Mouse (Mus musculus) right cerebral cortex, adult 2 months (tissue): ENCODE measurements around the gene 2210016L21Rik.

Experiments
- DNase-seq, 2 experiments: peaks; one replicate each; pipeline ENCODE4 v3.0.0; 2021 to 2022; ENCODE audit warnings: low spot score in 2 of 2

The 2210016L21Rik gene

DNA sequence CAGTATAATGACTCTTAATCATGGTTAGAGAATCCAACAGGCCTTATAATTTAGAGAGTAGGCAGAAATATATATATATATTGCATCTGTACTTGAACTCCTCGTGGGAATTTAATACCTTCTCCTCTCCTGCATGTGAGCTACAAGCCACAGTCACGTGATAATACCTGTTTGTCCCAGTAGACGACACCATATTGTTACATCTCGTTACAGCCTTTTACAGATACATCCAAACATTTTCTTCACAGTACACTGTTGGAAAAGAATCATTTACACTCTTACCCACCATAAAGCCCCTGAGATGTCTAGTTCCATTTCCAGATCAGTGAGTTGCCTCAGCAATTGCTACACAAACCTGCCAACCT lies 790 bp downstream of the 2210016L21Rik start:
- DNase-seq = no peak

DNA sequence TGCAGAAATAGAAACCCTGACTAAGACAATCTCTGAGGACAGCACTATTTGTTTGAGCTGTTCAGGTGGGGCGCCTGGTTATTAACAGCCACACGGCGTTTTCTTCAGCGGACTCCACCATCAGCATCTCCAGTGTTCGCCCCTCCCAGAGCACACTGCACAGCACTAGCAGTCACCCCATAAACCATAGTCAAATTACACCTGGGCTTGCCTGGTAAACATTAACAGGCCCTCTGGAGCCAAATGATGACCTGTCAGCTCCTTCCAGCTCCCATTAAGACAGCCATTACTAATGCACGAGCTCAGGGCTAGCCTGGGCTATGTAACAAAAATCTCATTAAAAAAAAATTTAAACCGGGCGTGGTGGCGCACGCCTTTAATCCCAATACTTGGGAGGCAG lies 3.1 kb downstream of the 2210016L21Rik start:
- no peak for DNase-seq

DNA sequence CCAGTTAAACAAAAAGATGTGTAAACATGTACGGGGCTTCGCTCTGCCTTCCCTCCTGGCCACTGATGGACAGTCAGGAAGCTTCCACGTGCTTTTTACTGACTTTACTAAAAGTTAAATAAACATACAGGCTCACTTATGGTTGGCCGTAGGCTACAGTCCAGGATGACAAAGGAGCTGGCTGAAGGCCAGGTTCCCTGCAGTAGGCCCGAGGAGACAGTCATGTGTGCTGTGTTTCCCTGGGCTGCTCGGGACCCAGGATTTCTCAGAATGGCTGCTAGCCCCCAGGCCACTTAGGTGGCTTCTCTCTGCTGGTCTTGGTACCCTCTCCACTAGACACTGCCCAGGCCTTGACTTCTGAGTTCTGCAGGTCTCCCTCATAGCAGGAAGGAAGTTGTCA lies 6.9 kb downstream of the 2210016L21Rik start:
- peak in 1 of 2 experiments; percentile 21 for DNase-seq

DNA sequence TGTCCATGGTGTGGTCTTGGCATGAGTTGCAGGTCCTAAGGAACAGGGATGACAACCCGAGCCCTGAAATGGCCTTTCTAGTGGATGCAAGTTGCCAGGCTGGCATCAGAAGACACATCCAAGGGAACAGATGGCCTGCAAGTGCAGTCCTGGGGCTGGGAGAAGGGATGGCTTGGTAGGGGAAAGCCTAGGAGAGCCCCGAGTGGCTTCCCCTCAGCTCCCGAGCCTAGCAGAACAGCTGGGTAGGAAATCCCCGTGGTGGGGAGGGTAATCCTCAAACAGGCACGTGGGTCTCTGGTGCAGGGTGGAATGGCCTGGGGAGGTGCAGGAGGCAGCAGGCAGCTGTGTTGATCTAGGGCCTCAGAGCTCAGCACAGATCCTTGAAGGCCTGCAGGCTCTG lies 7.4 kb downstream of the 2210016L21Rik start:
- DNase-seq = no peak

DNA sequence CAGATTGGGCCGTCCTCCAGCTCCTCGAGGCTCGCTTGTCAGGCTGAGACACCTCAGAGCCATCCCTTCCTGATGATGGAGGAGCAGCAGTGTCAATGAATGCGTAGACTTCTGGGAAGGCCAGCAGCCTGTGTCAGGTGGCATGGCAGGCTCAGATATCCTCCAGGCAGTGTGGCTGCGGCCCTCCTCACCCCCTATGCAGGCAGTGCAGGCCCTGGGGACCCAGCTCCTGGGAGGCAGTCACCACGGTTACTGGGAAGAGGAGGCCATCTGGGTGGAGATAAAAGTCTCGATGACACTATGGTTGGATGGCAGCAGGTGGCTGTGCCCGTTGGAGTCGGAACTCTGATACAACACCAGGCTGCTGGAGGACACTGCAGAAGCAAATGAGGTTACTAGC lies 7.9 kb downstream of the 2210016L21Rik start:
- no peak for DNase-seq

DNA sequence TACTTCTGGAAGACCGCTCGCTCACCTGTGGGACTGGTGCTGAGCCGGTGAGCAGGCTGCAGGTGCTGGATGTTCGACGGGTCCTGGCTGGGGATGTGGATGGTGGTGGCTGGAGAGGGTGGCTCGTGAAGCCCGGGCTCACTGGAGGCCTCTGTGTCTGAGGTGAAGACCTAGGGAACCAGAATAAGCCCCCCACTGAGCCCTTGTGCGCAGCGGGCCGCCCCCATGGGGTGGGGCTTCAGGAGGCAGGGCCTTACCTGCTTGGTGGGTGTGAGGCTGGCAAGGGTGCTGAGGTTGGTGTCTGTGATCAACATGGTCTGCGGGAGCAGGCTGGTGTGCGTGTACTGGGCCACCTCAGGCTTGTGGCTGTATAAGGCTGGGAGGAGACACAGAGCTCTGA lies 8.7 kb downstream of the 2210016L21Rik start:
- no peak for DNase-seq

DNA sequence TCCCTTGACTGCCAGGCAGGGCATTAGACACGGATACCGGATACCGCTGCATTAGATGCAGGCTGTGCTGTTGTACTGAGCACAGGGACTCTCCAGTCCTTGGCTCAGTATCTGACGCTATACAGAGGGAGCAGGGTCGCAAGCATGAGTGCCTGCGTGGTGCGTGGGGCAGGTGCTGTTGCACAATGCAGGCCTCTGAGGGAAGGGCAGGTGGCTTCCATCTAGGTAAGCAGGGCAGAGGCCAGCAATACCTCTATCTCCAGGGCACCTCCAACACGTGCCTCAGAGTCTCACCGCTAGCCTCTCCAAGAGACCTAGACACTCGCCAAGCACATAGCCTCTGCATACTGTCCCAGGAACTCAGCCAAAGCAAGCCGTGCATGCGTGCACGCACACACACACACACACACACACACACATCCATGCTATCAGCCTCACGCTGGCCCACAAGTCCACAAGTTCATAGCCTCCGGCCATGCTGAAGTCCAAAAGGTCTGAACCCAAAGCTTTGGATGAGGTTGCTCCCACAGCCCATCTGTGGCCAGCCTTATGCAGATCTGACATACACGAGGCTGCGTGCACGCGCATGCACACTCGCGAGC lies 9.4 kb downstream of the 2210016L21Rik start:
- no peak for DNase-seq

DNA sequence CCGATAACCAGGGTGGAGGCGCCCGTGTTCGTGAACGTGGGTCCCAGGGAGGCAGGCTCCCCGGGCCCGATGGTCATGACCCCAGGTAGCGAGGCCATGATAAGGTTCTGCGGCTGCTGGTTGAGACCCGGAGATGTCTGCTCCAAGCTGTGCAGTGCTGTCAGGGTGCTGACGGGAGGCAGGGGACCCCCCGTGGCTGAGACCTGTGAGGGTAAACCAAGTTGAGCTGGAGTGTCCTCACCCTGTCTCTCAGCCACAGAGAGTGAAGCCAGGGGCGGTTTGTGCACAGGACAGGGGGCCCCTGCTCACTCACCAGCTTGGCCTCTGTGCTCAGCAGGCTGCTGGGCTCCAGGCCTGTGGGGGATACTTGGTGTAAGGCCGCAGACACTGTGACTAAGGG lies 11.4 kb downstream of the 2210016L21Rik start:
- DNase-seq = no peak

DNA sequence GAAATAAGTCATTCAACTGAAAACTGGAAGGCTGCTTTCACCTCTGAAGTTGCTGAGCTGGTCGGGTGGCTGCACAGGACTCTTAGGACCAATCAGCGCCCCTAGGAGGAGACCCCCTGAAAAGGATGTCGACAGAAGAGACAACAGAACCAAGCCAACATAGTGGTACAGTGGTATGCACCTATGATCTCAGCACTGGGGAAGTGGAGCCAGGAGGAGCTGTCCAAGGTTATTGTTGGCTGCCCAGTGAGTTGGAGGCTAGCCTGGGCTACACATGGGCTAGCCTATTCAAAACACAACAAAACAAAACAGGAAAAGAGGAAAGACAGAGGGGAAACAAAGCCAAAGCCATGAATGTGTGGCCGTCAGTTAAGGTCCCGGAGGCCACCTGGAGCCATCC lies 16.1 kb downstream of the 2210016L21Rik start:
- no peak for DNase-seq

DNA sequence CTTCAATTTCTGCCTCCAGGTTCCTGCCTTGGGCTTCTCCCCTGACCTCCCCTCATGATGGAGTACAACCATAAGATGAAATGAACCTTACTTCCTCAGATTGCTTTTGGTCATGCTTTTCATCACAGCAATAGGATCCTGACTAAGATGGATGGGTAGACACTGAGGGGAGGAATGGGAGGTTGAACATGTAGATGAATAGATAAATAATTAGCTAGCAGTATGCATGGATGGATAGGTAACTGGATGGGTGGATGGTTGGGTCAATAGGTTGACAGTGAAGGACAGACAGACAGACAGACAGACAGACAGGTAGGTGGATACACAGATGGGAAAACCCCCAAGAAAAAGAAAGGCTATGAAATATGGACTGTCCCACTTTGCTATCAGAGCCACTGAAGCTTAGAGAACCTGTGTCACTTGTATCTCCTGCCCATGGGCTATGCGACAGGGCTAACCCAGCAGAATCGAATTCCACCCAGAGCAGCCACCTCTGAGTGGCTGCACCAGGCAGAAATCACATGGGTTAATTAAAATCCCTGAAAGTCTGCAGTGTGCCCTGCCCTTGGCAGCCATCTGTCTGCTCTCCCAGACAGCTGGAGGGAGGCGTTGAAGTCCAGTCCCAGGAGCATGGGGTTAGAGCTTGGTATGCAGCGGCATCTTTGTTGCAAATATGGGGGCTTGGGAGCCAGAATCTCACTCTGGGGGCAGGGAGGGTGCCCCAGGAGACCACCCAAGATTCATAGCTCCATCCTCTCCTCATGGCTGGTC lies 19.8 kb downstream of the 2210016L21Rik start:
- no peak for DNase-seq

DNA sequence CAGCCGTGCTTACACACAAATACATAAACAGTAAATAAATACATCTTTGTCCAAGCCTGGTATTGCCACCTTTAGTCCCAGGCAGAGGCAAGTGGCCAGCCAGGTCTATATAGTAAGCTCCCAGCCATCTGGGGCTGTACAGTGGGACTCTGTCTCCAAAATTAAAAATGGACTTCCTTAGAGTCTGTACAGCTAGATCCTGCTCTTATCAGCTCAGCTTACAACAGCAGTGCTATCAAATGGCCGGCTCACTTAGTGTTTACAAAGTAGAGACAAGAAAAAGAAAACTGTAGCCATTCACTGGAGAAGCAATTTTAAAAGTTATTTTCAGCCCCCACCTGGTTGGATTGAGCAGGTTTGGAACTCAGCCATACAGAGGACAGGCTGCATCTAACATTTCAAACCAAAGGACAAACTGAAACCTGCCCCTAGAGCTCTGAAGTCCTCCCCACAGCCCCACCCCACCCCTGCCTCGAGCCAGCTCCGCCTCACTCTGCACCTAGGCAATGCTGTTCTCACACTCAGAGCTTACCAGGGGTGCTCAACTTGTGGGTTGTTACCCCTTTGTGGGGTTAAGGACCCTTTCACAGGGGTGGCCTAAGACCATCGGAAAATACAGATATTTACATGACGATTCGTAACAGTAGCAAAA lies 22.5 kb downstream of the 2210016L21Rik start:
- DNase-seq = no peak

DNA sequence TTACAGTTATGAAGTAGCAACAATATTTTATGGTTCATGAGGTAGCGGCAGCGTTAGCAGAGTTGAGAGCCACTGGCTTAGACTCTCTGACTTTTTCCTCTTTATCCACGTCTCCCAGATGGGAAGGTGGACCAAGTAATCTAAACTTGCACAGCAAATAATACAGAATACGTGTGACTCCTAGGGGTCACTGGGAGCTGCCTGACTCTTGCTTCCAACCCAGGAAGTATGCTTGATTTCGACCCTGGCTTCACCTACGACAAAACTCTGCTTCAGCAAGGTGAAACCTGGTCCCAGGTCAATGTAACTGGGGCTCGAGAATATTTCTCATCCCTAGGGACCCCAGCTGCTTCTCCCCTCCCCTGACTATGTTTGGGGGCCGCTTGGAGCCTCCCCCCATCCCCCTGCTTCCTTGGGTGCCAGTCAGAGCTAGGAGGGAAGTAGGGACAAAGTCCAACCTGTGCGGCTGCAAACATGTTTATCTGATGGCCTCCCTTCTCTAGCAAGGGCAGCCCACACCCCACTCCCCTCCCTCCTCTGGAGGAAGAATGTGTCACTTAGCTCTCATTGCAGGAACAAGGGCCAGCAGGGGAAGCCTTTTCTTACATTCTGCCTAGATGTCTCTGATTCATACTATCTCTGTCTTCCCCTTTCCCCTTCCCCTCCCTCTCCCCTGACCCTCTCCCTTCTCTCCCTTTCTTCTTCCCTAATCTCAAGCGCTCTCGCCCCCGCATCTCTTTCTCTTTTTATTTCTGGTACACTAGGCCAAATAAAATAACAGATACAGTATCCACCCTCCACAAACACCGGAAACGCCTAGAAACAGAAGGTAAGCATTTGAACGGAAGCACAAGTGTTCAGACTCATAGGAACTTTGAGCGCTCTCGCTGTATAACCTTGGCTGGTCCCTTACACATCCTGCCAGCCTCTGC lies 23.3 kb downstream of the 2210016L21Rik start:
- DNase-seq = no peak

DNA sequence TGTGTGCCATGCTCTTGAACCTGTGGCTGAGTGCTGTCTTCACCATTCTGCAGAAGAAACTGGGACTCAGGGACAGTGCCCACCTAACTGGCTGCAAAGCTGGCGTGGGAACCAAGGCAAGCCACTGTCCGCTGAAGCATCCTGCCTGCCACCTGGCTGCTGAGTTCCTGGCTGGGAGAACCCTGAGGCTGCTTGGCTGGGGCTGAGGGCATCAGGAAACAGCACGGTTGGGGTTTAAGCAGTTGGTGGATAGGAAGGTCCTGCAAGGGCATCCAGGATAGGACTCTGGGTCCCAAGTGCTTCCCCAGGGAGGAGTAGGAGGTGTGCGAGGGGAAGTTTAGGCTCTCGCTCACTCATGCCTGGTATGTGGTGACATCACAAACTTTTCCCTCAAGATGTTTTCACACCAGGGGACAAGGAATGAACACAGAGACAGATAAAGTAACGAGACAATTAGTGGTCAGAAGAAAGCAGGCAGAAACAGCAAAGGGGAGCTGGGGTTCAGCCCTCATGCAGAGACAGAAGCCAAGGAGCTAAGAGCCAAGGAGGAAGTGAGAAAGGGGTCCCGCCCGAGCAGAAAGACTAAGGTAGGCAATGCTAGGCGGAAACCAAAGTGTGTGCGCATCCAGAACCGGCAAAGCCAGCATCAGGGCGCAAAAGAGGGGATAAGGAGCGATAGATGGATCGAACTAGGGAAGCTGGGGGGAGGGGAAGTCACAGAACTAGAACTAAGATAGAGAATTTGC lies 25.7 kb downstream of the 2210016L21Rik start:
- DNase-seq = no peak

DNA sequence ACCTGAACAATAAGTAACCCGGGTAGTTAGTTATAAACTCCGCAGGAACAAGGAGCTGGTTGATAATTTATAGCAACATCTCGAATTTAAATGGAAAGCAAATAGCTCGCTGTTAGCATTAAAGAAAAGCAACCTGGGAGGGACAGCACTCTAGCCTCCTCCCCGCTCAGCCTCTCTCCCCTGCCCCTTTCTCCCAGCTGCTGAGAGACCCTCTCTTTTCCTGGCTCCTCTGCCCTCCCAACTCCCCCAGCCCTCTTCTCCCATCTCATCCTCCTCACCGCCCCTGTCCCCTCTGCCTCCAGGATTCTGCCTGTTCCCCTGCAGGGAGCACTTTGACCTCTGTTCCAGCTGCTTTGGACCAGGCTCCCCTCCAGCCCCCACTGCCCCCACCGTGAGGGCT lies 26.7 kb downstream of the 2210016L21Rik start:
- DNase-seq = no peak

DNA sequence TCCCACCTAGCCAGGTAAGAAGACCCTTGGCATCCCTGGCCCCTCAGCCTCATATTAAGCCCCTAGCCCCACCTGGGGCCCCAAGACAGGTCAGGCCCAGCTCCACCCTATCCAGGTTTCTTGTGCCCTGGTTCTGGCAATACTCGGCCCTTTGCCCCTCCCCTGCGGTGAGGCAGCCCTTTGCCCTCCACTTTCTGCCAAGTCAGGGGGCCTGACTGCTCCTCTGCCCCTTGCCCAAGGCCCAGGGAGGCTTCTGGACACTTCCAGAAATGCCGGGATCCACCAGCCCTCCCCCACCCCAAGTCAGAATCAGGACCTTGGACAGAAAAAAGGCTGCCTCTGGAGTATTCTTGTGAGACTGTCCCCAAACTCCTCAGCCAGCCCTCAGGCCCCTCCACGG lies 27.1 kb downstream of the 2210016L21Rik start:
- DNase-seq = no peak

DNA sequence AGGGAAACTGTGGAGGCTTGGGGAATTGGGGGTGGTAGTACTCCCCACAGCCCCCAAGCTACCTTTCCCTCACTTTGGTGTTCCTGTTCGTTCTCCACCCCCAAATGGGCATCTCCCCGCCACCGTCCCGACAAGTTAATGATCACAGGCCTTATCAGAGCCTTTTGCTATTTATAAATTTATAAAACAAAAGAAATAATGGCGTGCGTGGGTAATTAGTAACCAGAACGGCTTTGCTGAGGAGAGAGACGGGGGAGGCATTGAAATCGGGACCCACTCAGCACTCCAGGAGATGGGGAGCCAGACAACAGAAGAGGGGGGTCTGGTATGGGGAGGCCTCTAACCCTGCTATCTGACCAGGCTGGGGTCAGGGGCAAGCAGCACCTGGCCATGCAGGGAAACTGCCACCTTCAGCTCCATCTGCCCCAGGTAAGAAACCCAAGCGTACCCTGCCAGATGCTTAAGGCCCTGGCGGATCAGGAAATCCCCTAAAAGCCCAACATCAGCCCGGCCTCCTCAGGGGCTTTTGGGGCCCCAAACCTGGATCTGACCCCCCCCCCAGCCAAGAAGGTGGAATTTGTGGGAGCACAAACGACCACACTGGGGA lies 27.8 kb downstream of the 2210016L21Rik start:
- no peak for DNase-seq

DNA sequence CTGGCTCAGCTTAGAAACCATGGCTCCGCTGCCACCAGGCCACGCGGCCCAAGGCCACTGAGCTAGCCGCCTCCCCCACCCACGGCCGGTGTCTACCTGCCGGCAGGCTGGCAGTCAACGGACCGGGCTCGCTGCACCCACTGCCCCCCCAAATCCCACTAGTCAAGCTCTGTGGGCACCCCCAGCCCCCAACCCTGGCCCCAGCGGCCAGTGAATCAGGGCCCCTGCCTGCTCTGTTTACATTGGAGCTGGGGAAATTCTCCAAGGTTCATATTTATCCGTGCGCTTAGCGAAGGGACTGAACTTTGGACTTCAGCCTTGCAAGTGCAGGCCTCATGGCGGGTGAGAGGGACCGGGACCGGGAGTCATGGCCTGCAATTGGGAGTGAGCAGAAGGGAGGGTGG lies 28.9 kb downstream of the 2210016L21Rik start, which contains the start of gene Hnf1a:
Gene Hnf1a, minus strand, starts transcription at position 271 of the 404 bp plus-strand sequence.
- no peak for DNase-seq

DNA sequence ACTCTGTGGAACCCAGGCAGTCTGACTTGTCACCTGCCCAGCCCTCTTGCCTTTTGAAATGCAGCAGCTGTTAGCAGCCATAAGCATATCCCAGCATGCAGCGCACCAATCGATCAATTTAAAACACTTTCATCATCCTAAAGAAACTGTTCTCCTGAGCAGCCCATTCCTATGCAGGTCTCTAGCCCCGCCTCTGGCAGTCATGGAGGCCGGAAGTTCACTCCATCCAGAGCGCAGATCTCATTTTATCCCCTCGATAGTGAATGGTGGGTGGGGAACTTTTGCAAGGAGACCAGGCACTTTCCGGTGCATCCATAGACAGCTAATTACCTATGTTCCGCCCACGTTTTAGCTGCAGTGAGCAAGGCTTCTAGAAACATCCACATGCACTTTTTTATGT lies 30.2 kb downstream of the 2210016L21Rik start:
- DNase-seq = no peak

DNA sequence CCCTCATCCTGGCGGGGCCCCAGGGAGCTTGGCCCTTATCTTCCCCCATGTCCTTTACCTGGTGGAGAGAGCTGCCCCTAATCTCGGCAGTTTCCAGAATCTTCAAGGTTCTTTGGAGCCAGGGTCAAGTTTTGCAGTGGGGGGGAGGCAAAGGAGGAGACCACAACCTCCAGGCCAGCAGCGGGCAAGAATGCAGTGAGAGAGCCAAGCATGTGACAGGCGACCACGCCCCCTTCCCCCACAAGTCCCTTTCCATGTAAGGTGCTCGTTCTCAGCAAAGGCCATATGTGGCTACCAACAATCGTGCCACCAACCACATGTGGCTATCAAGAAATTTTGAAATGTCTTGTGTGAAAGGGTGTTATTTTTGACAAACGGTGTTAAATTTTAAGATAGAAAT lies 31.2 kb downstream of the 2210016L21Rik start:
- DNase-seq = no peak

DNA sequence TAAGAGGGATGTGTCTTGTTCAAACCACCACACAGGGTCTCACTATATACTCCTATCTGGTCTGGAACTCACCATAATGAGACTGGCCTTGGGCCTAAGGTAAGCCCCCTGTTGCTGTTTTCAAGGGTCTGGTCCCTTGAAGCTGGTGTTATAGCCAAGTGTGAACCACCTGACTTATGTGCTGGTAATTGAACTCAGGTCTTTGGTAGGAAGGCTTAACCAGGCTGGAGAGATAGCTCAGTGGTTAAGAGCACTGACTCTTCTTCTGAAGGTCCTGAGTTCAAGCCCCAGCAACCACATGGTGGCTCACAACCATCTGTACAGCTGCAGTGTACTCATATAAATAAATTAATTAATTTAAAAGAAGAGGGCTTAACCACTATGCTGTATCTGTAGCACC lies 35.0 kb downstream of the 2210016L21Rik start:
- DNase-seq = no peak

DNA sequence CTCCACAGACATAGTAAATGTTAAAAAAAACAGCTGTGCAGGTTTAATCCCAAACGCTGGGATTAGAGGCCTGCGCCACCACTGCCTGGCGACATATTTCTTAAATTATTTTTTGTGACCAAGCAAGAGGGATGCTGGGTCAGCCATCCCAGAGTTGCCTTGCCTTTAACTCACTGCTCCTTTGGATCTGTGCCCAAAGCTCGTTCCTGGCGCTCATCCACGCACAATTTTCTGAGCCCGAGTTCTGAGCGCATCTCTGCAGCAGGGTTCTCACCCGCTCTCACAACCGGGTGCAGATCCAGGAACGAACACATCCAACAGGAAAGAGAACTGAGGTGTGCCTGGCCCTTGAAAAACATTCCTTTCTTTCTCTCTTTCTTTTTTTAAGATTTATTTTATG lies 36.5 kb downstream of the 2210016L21Rik start:
- no peak for DNase-seq
